Mouse (Mus musculus): Measurements from ENCODE around the gene Cops4. TPM values are rescaled to one million over a fixed set of nuclear protein-coding genes. Genes with fewer than 3 reads are reported as not detected.

Gene Cops4
- polyA plus RNA-seq (2014; fragmentation: Illumina TruSeq; extraction: RNeasy Lipid Tissue Mini Kit (QIAGEN cat#74804); ENCODE audit: insufficient read depth, low read depth, low replicate concordance), result 46.0 TPM

GRCm38 (mm10) chr5:100518049-100519026 is at the start of gene Cops4:
Cops4 (plus strand) TSS chr5:100518309.

GRCm38 (mm10) chr5:100500458-100500961 is 17.6 kb upstream of the Cops4 start, which contains the start of gene Lin54:
Lin54 (minus strand) TSS chr5:100500639.

GRCm38 (mm10) chr5:100572069-100572468 is 54.0 kb downstream of the Cops4 start, which contains the start of gene Plac8:
Plac8 (minus strand) TSS chr5:100572245.

Other genes starting within 250 kb of the Cops4 start
- gene Sec31a, start 102.1 kb upstream of the Cops4 start, polyA plus RNA-seq (2014; fragmentation: Illumina TruSeq; extraction: RNeasy Lipid Tissue Mini Kit (QIAGEN cat#74804); ENCODE audit: insufficient read depth, low read depth, low replicate concordance), result 76.0 TPM
- 3.5 TPM for gene Lin54, start 17.7 kb upstream of the Cops4 start, polyA plus RNA-seq (2014; fragmentation: Illumina TruSeq; extraction: RNeasy Lipid Tissue Mini Kit (QIAGEN cat#74804); ENCODE audit: insufficient read depth, low read depth, low replicate concordance)
- gene Plac8, start 53.9 kb downstream of the Cops4 start, polyA plus RNA-seq (2014; fragmentation: Illumina TruSeq; extraction: RNeasy Lipid Tissue Mini Kit (QIAGEN cat#74804); ENCODE audit: insufficient read depth, low read depth, low replicate concordance), result 148 TPM
- gene Coq2, start 156.8 kb downstream of the Cops4 start, polyA plus RNA-seq (2014; fragmentation: Illumina TruSeq; extraction: RNeasy Lipid Tissue Mini Kit (QIAGEN cat#74804); ENCODE audit: insufficient read depth, low read depth, low replicate concordance), result 44.1 TPM
- gene Hpse, start 201.4 kb downstream of the Cops4 start, polyA plus RNA-seq (2014; fragmentation: Illumina TruSeq; extraction: RNeasy Lipid Tissue Mini Kit (QIAGEN cat#74804); ENCODE audit: insufficient read depth, low read depth, low replicate concordance), result 3.2 TPM